Mouse (Mus musculus) hindbrain, embryonic 14.5 days (tissue): ENCODE measurements around the gene Lsmem1. TPM values are rescaled to one million over a fixed set of nuclear protein-coding genes. Genes with fewer than 3 reads are reported as not detected.

Experiments
- ATAC-seq: fragments of 200-750 bp; cut with Nextera tagmentation; 2 replicates; pipeline ENCODE4 v1.8.0; 2017; ENCODE audit warnings: moderate number of reproducible peaks, mild to moderate bottlenecking, moderate TSS enrichment, moderate library complexity; ENCODE audit not compliant: low FRiP score
- DNase-seq: peaks from one replicate; pipeline ENCODE4 v3.0.0-alpha.2; 2015; ENCODE audit warnings: low spot score
- H3K27ac ChIP-seq: fragments of 300-500 bp; sonication (generic); 2 replicates; pipeline ENCODE4 v1.5.1; 2014; ENCODE audit warnings: mild to moderate bottlenecking, moderate library complexity
- H3K27me3 ChIP-seq: fragments of 300-500 bp; sonication (generic); 2 replicates; pipeline ENCODE4 v1.6.1; 2014; ENCODE audit warnings: mild to moderate bottlenecking, low read length, mixed read lengths; ENCODE audit not compliant: control insufficient read depth, insufficient read depth
- H3K36me3 ChIP-seq: fragments of 300-500 bp; sonication (generic); replicated peaks from 2 replicates; pipeline ENCODE4 v1.6.1; 2014; ENCODE audit not compliant: control insufficient read depth, insufficient read depth
- H3K4me1 ChIP-seq: fragments of 300-500 bp; sonication (generic); replicated peaks from 2 replicates; pipeline ENCODE4 v1.6.1; 2014; ENCODE audit warnings: antibody characterized with exemption, low read length, mixed read lengths; ENCODE audit not compliant: control insufficient read depth, insufficient read depth
- H3K4me2 ChIP-seq: fragments of 300-500 bp; sonication (generic); replicated peaks from 2 replicates; pipeline ENCODE4 v1.6.1; 2014; ENCODE audit warnings: mild to moderate bottlenecking, moderate library complexity
- H3K4me3 ChIP-seq: fragments of 300-500 bp; sonication (generic); replicated peaks from 2 replicates; pipeline ENCODE4 v1.5.1; 2014; ENCODE audit warnings: mild to moderate bottlenecking, low read length
- H3K9ac ChIP-seq: fragments of 300-500 bp; sonication (generic); 2 replicates; pipeline ENCODE4 v1.6.1; 2014
- H3K9me3 ChIP-seq: fragments of 300-500 bp; sonication (generic); 2 replicates; pipeline ENCODE4 v1.6.1; 2016; ENCODE audit warnings: low read length; ENCODE audit not compliant: control insufficient read depth
- WGBS: fragments of 180-500 bp; shearing (Covaris S2); extraction: QIAGEN DNeasy Blood & Tissue Kit; methylation state at CpG from one replicate; pipeline ENCODE4 v1.1.7; 2014; 5-methylcytosine and 5-hydroxymethylcytosine counted together
- polyA plus RNA-seq: library from polyadenylated mRNA; unstranded; fragments of >200 nt; fragmentation: Nextera tagmentation; extraction: Ambion mirVana; gene quantifications from 2 replicates; pipeline ENCODE4 v1.2.1, GENCODE M21; 2014

Lsmem1 gene
- polyA plus RNA-seq, 1 experiment from 2014 or later = not detected

DNA sequence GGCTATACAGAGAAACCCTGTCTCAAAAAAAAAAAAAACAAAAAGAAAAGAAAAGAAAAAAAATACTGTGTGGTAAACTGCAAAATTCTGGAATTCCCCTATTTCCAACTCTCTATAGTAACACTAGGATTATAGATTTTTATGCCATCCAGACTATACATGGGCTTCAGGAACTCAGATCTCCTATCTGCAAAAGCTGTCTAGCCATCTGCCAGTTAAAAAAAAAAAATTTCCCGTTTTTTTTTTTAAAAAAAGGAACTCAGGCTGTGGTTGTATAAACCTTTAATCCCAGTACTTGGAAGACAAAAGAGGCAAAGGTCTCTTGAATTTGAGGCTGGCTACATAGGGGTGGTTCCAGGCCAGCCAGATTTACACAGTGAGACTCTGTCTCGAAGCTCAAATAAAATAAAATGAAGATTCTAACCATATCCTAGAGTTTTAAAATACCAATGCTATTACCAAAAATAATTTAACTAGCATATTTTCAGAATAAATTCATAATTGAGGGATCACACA is 19.2 kb upstream of the Lsmem1 start:
- Histone ChIP-seq H3K27ac (no peak overlapping the region), H3K4me3 (no peak overlapping the region), H3K4me2 (no peak overlapping the region), H3K4me1 (peaks cover 24% of the 10 kb centered on the region), H3K36me3 (peaks cover 31% of the 10 kb centered on the region), H3K9ac (no peak overlapping the region), H3K27me3 (no peaks in the 10 kb centered on the region), H3K9me3 (no peaks in the 10 kb centered on the region)
- ATAC-seq = no peak
- no peak for DNase-seq
- WGBS = 72% methylated on average over 2 of the region's 2 CpGs

DNA sequence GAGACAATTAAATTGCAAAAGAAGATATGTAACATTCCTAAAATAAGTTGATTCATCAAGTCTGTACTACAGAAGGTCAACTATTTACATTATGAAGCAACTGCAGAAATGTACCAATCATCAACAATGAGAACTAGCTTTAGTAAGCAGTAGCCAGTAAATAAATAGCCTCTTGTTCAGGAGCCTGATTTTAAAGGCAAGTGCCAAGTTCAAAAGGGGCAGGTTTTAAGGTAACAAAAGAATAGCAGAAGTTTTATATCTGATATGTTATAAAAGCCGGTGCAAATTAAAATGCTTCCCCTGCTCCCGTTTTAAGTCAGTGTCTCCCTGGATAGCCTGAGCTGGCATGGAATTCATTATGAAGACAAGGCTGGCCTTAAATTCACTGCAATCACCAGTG is 18.5 kb upstream of the Lsmem1 start:
- peaks cover 23% of the 10 kb centered on the region for H3K4me1 ChIP-seq
- H3K9ac ChIP-seq = no peak overlapping the region
- H3K4me2 ChIP-seq = no peak overlapping the region
- WGBS = 93% methylated on average over 2 of the region's 2 CpGs
- H3K9me3 ChIP-seq = no peaks in the 10 kb centered on the region
- ATAC-seq = no peak
- H3K4me3 ChIP-seq = no peak overlapping the region
- no peak for DNase-seq
- peaks cover 39% of the 10 kb centered on the region for H3K36me3 ChIP-seq
- no peaks in the 10 kb centered on the region for H3K27me3 ChIP-seq
- no peak overlapping the region for H3K27ac ChIP-seq

DNA sequence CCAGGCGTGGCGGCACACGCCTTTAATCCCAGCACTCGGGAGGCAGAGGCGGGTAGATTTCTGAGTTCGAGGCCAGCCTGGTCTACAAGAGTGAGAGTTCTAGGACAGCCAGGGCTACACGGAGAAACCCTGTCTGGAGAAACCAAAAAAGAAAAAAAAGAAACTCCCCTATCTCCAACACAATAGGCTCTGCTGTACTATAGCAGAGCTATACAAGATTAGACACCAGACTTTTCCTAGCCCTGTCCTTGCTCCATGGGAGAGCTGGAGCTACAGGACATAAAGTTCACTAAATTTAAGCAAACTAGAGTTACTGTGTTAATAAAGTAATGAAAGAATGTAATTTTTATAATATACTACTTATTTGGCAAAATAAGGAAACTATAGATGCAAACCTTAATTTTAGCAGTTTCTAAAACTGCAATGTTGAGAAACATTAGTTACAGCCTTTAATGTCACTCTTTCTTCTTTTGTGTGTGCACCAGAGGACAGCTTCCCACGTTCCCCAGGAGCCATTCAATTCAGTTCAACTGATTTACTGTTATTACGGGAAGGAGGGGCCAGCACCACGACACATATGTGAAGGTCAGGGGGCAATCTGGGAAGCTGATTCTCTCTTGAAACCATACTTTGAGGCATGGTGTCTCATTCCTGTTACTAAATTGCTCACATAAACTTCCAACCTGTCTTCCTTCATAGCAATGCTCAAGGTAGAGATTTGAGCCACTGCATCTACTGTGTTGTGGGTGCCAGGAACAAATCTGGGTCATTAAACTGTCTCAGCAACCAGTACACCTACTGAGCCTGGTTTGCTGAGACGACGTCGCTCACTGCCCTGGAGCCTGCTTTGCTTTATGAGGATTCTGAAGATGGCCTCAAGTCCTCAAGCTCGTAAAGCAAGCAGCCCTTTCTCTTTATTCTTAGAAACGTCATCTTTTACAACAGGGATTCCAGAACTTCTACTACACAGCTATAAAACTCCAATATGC is 15.9 kb upstream of the Lsmem1 start:
- H3K4me2 ChIP-seq = no peak overlapping the region
- H3K27ac ChIP-seq = no peak overlapping the region
- peaks cover 63% of the 10 kb centered on the region for H3K36me3 ChIP-seq
- no peak overlapping the region for H3K9ac ChIP-seq
- H3K4me3 ChIP-seq = no peak overlapping the region
- ATAC-seq = no peak
- WGBS = 92% methylated on average over 15 of the region's 15 CpGs
- H3K9me3 ChIP-seq = no peaks in the 10 kb centered on the region
- peaks cover 7% of the 10 kb centered on the region; the same call in 1 of the 2 replicates for H3K4me1 ChIP-seq
- H3K27me3 ChIP-seq = no peaks in the 10 kb centered on the region
- DNase-seq = no peak

DNA sequence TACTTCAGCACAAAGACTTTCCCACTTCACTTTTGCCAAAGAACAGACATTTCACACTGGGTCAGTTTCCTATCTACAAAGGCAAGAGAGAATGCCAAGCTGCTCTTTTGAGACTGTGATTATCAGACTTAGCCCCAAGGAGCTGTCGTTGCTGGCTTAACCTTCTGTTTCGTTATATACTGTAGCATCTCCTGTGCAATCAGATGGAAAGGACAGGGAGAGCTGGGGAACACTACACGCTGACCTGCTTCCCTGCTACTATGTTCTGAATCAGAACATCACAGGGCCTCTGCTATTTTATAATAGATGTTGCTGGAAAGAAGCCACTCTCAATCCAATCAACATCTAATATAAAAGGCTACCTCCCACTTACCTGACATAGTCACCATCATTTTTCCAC is 9.8 kb upstream of the Lsmem1 start:
- Histone ChIP-seq H3K4me3 (no peak overlapping the region), H3K9me3 (no peaks in the 10 kb centered on the region), H3K4me2 (no peak overlapping the region), H3K9ac (no peak overlapping the region), H3K27me3 (no peaks in the 10 kb centered on the region), H3K4me1 (no peaks in the 10 kb centered on the region), H3K27ac (no peak overlapping the region), H3K36me3 (peaks cover 89% of the 10 kb centered on the region)
- DNase-seq (no peak), ATAC-seq (no peak)
- WGBS = 86% methylated on average over 3 of the region's 3 CpGs

DNA sequence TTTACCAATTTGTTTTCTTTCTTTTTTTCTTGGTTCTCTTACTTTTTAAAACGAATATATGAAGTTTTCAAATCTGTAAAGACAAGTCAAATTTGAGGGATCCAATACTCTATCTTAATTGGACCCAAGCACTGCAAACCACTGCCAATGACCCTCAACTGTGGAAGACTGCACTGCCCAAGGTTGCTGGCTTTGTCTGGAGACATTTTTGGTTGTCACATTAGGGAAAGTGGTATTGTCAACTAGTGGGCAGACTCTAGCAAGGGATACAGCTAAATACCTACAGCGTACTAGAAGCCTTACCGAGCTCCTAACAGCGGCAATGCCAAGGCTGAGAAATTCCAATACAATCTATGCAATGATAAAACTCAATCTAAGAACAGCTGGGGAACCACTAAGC is 8.6 kb upstream of the Lsmem1 start:
- 96% methylated on average over 4 of the region's 4 CpGs for WGBS
- Histone ChIP-seq H3K9me3 (no peaks in the 10 kb centered on the region), H3K9ac (no peak overlapping the region), H3K36me3 (peaks cover 89% of the 10 kb centered on the region), H3K4me3 (no peak overlapping the region), H3K4me1 (no peaks in the 10 kb centered on the region), H3K4me2 (no peak overlapping the region), H3K27ac (no peak overlapping the region), H3K27me3 (no peaks in the 10 kb centered on the region)
- DNase-seq (no peak), ATAC-seq (no peak)

DNA sequence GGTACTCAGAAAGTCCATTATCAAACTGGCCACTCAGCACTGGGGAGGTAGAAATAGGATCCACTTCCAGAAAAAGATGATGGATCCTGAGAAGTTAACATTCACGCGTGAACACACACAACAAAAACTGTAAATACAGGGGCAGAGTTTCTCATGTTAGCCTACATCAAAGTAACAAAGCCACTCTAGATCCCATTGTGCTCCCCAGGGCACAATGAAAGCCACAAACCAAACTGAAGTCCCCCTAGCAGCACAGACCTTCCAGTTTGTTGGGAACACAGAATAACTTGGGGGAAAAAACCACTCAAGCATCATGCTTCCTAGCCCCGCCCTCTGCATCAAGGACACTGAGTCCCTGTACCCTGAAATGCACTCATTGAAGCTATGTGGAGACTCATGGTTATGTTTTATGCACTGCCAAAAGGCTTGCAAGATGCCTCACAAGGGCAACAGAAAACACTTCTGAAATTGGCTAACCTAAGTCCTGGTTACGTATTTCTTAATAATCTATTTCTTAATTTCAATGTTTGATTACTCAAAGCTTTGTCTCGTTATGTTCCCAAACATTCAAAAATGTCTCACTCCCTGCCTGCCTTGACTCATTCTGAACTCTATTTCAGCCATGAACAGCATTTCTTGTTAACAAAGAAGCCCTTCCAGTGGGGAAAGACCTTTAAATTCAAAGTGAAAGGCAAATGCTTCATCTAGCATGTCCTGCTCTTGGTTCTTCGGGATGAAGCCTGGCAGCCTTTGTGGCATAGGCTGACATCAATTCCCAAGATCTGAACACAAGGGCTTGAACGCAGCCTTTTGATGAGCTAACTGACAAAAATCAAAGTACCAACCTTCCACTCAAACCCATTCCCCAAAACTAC is 3.1 kb upstream of the Lsmem1 start:
- no peak overlapping the region for H3K9ac ChIP-seq
- no peak overlapping the region for H3K4me3 ChIP-seq
- H3K9me3 ChIP-seq = no peaks in the 10 kb centered on the region
- H3K36me3 ChIP-seq = peaks cover 60% of the 10 kb centered on the region
- H3K27me3 ChIP-seq = no peaks in the 10 kb centered on the region
- no peak overlapping the region for H3K4me2 ChIP-seq
- WGBS = 94% methylated on average over 7 of the region's 7 CpGs
- H3K27ac ChIP-seq = no peak overlapping the region
- ATAC-seq (no peak), DNase-seq (no peak)
- 0 out of 2 replicates have a peak, but pooled peaks cover 3% of the 10 kb centered on the region for H3K4me1 ChIP-seq

DNA sequence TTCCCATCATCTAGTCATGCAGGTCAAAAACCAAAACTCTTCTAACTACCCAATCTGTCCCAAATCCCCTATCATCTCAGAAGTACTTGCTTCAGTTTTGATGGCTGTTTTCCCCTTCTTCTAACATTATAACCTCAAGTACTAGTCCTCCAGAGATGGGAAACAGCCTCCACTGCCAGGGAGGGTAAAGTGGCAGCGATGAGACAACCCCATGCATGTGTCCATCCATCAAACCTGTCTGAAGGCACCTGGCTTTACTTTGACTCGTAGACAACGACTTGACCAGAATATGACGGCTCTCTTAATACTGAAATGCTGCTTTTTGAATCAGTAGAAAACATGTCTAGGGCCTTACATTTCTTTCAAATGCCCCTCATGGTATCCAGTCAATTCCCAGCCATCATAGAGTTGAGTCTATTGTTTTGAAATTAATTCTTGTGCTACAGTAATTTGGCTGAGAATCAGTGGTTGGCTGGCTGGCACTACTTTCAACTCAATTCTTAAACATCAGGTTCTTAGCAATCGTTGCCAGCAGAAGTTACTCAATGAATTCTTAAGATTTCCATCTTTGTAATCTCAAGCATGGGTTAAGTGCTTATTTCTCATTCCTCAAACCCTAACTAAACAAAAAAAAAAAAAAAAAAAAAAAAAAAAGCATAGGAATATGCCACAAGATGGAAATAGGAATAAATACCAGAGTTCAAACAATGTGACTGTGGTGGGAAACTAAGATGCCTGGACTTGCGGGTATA is 1.4 kb upstream of the Lsmem1 start:
- 0 out of 2 replicates have a peak, but pooled peaks cover 3% of the 10 kb centered on the region for H3K4me1 ChIP-seq
- H3K27me3 ChIP-seq = no peaks in the 10 kb centered on the region
- DNase-seq = no peak
- no peak for ATAC-seq
- no peak overlapping the region for H3K9ac ChIP-seq
- no peaks in the 10 kb centered on the region for H3K9me3 ChIP-seq
- H3K27ac ChIP-seq = no peak overlapping the region
- H3K4me2 ChIP-seq = no peak overlapping the region
- 88% methylated on average over 6 of the region's 6 CpGs for WGBS
- H3K4me3 ChIP-seq = no peak overlapping the region
- peaks cover 44% of the 10 kb centered on the region for H3K36me3 ChIP-seq

DNA sequence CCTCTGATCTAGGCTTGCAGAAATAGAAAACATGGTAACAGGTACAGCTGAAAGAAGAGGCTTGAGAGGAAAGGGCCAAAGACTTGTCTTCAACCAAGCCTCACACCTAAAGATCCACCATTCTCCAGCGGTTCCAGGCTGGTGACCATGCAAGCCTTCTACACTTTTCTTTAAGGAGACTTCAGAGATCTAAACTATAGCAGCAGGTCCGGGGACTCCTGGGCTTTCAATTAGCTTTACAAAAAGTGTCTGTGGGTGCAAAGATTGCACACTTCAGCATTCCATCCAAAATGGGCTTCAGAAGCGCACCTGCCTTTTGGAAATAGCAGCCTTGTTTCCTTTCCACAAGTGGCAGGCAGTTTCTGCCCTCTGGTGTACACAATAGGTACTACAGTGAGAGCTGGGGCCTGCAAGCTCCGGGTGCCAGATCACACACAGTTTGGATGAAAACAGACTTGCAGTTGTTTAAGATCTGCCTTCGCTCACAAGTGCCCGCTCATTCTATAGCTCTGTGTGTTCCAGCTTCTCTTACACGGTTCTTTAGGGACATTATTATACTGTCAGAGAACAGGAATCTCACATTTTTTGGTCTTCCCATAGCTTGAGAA is 609 bp upstream of the Lsmem1 start:
- DNase-seq = peak; percentile 74
- no peak overlapping the region for H3K27ac ChIP-seq
- no peaks in the 10 kb centered on the region for H3K27me3 ChIP-seq
- no peak overlapping the region for H3K4me3 ChIP-seq
- H3K4me1 ChIP-seq = 0 out of 2 replicates have a peak, but pooled peaks cover 3% of the 10 kb centered on the region
- H3K36me3 ChIP-seq = peaks cover 37% of the 10 kb centered on the region
- no peaks in the 10 kb centered on the region for H3K9me3 ChIP-seq
- H3K4me2 ChIP-seq = no peak overlapping the region
- WGBS = 50% methylated on average over 7 of the region's 7 CpGs
- H3K9ac ChIP-seq = no peak overlapping the region
- peak; percentile 55; the same call in 1 of the 2 replicates for ATAC-seq
